Mouse (Mus musculus) frontal cortex, adult 2 months (tissue): Measurements from ENCODE around the gene Stk11. TPM values are rescaled to one million over a fixed set of nuclear protein-coding genes. Genes with fewer than 3 reads are reported as not detected.

ENCODE experiments used
- DNase-seq, 2 experiments: peaks; one replicate each; pipeline ENCODE4 v3.0.0; 2022; ENCODE audit warnings: low spot score in 1 of 2; ENCODE audit errors: extremely low spot score in 1 of 2
- polyA plus RNA-seq: library from polyadenylated mRNA; depleted of rRNA; stranded (reverse); fragments of >200 nt; gene quantifications from 2 replicates; pipeline ENCODE4 v1.2.3, GENCODE M21; 2012

The Stk11 gene
- polyA plus RNA-seq, 1 experiment = 93.8 TPM

DNA sequence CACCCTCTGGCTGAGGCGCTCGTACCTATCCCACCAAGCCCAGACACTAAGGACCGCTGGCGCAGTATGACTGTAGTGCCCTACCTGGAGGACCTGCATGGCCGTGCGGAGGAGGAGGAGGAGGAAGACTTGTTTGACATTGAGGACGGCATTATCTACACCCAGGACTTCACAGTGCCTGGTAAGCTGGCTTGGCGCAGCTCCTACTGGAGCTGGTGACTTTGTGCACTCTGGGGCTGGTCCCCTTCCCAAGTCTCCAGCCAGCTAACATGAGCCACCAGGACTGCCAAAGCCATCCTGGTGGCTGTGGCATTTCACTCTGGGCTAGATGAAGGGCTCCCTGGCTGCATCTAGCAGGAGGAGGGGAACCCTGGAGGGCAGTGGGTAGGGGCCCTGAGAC, 12.3 kb downstream of the Stk11 start:
- no peak for DNase-seq

- no peak for DNase-seq
These were observed 14.2 kb downstream of the Stk11 start for GRCm38 (mm10) chr10:80129846-80130245.

DNA sequence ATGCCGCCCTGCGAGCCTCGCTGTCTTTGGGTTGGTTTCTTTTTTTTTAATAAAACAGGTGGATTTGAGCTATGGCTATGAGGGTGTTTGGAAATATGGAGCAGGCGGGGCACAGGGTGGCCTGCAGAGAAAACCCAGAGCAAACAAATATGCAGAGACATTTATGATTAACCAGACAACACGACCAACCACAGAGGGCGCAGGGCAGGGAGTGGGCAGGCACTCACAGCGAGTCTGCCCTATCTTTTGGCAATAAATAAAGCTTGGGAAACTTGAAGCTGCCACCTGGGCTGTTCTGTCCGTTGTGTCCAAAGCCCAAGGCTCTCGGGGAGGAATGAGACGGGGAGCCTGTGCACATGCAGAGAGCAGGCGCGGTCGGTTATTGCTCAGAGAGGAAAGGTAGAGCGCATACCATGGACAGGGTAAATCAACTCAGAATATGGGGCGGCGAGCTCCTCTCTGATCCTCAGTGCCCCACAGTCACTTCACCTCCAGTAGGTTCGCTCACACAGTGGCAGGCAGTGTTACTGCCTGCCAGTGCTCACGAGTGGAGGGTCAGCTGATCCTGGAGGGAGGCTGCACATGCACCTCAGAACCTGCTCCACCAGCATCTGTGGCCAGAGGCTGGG, 14.9 kb downstream of the Stk11 start:
- DNase-seq = peak in 1 of 2 experiments; percentile 28

GRCm38 (mm10) chr10:80131316-80131951, 15.8 kb downstream of the Stk11 start:
- DNase-seq = peak in 1 of 2 experiments; percentile 66

GRCm38 (mm10) chr10:80131952-80132350, 16.3 kb downstream of the Stk11 start:
- no peak for DNase-seq

DNA sequence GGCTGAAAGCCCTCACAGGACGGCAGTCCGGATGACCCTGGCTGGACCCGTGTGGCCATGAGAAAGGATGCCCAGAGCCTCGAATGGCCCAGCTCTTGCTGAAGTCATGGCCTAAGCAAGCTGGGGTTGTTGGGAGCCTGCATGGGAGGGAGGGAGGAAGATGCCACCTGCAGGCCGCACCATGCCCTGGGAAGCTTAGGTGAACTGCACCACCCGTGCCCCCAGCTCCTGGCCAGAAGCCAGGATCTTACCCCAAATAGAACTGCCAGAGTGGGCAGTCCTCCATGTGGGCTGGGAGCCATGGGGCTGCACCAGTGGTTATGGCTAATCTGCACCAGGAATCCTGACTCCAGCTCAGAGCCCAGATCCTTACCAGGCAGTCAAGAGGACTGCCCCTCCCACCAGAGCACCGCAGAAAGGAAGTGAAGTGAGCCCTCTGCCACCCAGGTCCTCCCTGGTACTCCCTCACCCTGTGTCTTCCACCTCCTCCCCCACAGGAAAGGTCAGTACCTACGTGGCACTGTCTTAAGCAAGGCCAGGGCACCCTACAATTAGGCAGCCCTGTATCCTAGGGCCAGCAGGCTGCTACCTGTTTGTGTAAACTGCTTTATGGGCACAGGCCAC, 17.7 kb downstream of the Stk11 start:
- DNase-seq = no peak

DNA sequence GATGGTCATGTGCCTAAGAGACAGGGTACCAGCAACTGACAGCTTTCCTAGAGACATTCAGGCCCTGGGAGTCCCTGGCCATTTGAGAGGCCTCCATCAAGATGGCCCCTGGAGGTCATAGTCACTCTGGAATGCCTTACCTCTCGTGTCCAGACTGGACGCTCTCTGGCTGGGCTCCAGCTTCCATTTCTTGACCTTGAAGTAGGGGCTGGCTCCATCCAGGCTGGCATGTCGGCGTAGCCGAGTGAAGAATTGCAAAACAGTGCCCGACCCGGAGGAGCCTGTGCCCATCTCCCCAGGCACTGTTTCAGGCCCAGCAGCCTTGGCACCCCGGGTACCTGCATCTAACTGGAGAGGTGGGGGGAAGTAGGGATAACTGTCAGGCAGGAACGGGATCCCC, 18.8 kb downstream of the Stk11 start:
- no peak for DNase-seq

GRCm38 (mm10) chr10:80135161-80135560, 19.6 kb downstream of the Stk11 start:
- no peak for DNase-seq

DNA sequence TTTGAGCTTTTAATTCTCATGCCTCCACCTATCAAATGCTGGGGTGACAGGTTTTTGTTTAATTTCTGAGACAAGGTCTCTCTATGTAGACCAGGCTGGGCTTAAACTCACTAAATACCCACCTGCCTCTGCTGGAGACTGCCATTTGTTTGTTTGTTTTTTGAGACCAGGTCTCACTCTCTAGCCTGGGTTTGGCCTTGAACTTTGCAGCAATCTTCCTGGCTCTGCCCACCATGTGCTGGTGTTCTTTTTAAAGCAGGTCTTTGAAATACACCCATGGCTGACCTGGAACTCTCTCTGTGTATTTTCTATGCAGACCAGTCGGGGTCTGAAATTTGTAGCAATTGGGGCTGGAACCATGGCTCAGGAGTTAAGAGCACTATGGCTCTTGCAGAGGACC, 20.0 kb downstream of the Stk11 start:
- no peak for DNase-seq

GRCm38 (mm10) chr10:80136179-80136951, 20.8 kb downstream of the Stk11 start:
- no peak for DNase-seq

DNA sequence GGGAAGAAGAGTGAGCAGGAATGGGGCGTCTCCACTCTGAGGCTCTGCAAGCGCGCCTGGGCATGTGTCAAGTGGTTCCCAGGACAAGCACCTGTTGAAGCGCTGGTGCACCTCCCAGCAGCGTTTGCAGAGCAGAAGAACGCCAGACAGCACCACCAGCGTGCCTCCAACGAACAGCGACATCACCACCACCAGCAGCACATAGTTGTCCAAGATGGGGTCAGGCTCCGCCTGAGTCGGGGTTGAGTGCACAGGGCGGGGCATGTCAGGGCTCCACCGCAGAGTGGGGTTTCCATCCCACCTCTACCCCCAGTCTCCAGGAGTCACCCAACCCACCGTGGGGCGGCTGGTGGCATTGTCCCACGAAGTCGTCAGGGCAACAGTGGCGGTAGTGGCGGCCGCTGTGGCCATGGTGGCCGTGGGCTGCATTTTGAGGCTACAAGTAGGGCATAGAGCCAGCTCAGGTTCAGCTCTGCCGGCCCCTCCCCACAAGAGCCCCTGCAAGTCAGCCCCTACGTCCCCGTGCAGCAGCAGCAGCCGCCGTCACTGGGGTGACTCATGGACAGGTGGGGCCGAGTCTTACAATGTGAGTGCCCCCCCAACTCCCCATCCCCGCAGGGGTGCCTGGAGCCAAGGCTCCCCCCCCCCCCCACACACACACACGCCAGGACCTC, 21.5 kb downstream of the Stk11 start:
- peak in 1 of 2 experiments; percentile 71 for DNase-seq

GRCm38 (mm10) chr10:80137626-80138552, 22.3 kb downstream of the Stk11 start:
- DNase-seq = peak in 1 of 2 experiments; percentile 69

- DNase-seq = peak in 1 of 2 experiments; percentile 82
These were observed 23.2 kb downstream of the Stk11 start, which contains the start of gene Atp5d for GRCm38 (mm10) chr10:80138553-80139438. Gene Atp5d, plus strand, starts transcription at chr10:80138632.

DNA sequence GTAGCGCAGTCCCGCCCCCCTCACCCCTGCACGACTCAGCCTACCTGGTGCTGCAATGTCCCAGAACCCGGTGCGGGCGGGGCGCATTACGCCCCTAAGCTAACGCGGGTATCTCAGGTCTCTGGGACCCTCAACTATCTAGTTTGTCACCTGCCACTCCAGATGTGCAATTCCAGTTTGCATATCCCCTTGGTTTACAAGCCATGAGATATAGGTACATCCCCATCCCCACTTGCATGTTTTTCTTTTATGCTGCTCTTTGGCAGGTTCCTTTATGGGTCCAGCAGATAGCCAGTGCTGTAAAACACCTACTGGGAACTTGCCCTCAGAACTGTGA, 23.8 kb downstream of the Stk11 start:
- DNase-seq = no peak

- DNase-seq = no peak
These were observed 24.5 kb downstream of the Stk11 start for GRCm38 (mm10) chr10:80139975-80140665.

DNA sequence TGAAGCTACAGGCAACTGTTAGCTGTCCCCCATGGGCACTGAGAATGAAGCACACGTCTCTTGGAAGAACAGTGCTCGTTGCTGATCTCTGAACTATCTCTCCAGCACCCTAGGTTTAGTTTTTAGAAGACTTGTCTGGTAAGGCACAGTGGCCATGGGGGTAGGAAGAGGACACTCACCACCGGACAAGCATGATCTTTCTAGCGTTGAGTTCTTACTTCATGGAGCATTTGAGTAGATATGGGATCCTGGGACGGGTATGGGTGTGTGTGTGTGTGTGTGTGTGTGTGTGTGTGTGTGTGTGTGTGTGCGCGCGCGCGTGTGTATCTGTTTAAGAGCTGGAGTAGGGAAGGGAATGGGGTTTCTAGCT, 25.0 kb downstream of the Stk11 start, which contains the start of gene Cbarp:
Gene Cbarp (minus strand): TSS at position 170 of the 370 bp plus-strand sequence.
- no peak for DNase-seq

DNA sequence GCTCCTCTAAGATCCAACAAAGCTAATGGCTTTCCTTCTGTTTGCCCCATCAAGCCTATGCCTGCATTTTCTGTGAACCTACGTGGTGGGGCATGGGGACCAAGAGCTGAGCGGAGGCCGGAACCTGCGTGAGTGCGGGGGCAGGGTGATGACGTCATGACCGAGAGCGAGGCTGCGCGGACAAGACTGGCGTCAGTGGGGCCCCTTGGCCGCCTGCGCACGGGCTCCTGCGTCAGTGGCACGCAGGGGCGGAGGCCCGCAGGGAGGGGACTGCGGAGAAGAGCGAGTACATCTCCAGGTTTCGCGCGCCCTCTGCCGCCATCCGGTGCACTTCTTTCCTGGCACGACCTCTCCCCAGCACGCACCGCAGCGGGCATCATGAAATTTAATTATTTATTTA, 25.6 kb downstream of the Stk11 start:
- DNase-seq = peak; percentile 94 to 98
